Comparison of ENCODE assay signal across 8 mouse cellular contexts in the genomic region with DNA sequence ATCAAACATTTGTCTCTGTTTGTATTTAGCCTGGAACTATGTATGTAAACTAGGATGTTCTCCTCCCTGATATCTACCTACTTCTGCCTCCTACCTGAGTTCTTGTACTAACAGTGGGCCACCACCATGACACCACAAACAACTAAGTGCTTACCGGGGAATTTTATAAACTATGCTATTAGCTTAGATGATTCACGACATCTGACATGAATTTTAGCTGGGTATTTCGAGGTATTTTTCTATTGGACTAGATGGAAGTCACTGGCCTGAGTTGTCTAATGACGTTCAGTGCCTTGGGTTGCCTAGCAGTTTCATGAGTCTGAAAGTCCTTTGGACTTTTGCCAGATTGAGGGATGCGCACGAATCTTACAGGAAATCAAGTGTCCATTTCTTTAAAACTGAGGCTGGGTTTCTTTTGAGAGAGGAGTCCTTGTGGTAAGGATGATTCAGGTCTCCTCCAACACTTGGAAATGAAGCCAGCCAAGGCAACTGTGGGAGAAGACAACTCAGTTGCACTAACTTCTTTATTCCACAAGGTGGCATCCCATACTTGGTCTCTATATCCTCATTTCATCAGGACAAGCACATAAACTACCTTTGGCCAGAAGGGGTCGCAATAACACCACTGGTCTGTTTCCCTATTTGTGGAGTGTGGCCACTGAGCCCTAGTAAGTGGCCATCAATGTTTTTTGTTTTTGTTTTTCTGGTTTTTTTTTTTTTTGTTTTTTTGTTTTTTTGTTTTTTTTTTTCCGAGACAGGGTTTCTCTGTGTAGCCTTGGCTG.
DNase-seq lines count a peak whose midpoint lies in the region; ATAC-seq and TF ChIP-seq lines count a peak whose summit lies in the region.
"Not testable (repeated sequence)": the region's sequence is repeated elsewhere in the genome, so short reads cannot be mapped to it uniquely, and the experiment has no call there.

No protein-coding gene starts in this region.

- peak; percentile 93 for ATAC-seq in activated CD4-positive, CD25-positive, alpha-beta regulatory T cell, adult 4 months

- peak; percentile 59 for TF ChIP-seq CTCF in cortical plate, adult 2 months (IDR thresholded peaks at IDR 0.05; ENCODE audit: extremely low read depth, insufficient read depth, low read length)

- H3K4me3 ChIP-seq in cortical plate, adult 2 months (ENCODE audit: insufficient read depth, low read length), result not testable (repeated sequence)

- not testable (repeated sequence) for H3K4me1 ChIP-seq in cortical plate, adult 2 months (ENCODE audit: control insufficient read depth, insufficient read depth, low read length)

- H3K27ac ChIP-seq in cortical plate, adult 2 months (ENCODE audit: insufficient read depth, low read length), result not testable (repeated sequence)

- not testable (repeated sequence) for TF ChIP-seq POLR2A in cortical plate, adult 2 months (IDR thresholded peaks at IDR 0.05; ENCODE audit: extremely low read depth, insufficient read depth, low read length)

- DNase-seq in gastrocnemius, adult 8-10 months (ENCODE audit: low spot score in 2 of 2), result peak; percentile 40 to 47
- peak; percentile 93 for DNase-seq in induced T-regulatory cell, adult 2 months (ENCODE audit: low read depth)
- DNase-seq in left cerebral cortex, adult 18-20 months (ENCODE audit: low spot score in 2 of 2), result peak; percentile 81 to 86
- DNase-seq in lung, postnatal 25 days (ENCODE audit: low spot score), result peak; percentile 87
- DNase-seq in right cerebral cortex, postnatal 10 days (ENCODE audit: low spot score in 2 of 2), result peak; percentile 58 to 80
- DNase-seq in urinary bladder, postnatal 36 days (ENCODE audit: low spot score in 2 of 2), result peak; percentile 41 to 73
